ENCODE assay signal across 11 mouse cellular contexts in the genomic region with DNA sequence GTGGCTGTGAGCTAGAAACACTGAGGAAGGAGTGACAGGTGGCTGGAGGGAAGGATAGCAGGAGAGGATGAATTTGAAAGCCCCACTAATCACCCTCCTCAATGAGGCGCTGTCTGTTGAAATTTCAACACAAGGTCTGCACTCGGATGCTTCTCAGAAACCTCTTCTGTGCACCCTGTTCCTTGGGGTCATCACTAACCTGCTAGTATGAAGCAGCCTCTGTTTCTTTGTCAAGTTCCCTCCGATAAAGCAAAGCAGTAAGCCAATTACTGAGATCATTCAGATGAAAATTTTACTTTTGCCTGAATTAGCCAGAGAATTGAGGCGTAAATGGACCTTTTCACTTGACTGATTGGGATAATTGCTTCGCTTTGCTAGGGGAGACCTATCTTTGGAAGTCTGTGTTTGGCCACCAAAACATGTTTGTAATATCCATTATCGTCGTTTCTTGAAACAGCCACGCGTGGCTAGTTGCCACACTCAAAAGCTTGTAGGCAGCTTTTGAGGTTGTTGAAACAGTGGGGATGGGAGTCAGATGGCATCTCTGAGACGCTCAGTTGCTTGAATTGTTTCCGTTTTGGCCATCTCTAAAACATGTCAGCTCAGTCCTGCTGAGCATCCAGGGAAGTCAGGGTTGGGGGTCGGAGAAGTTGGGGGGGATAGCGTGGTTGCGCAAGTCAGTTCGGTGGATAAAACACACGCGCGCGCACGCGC.
A peak's percentile ranks its signal among the peaks of the same experiment; 100 is the strongest.
DNase-seq lines count a peak whose midpoint lies in the region; ATAC-seq and TF ChIP-seq lines count a peak whose summit lies in the region.
"Had no signal": no experiment of that assay in that cellular context is flagged by ENCODE, and none has a peak within 500 bp of the region (broad histone marks: within the 10 kb centered on the region; RNA-seq: fewer than 3 reads in every experiment).

No protein-coding gene starts in this region.

- 42% methylated on average over 21 of the region's 21 CpGs for WGBS in forebrain, embryonic 12.5 days
- WGBS in limb, embryonic 14.5 days, result 85% methylated on average over 21 of the region's 21 CpGs

- intact Hi-C loops in left cerebral cortex, postnatal 4 days (cut with DNase I), result loop anchor here (5.0 to 10.0 kb wide), 2 partner anchors 153 to 249 kb away; no protein-coding TSS in a partner anchor
- intact Hi-C loops in left cerebral cortex, postnatal 10 days (cut with DNase I), result loop anchor here (5.0 kb wide), 1 partner anchor 136 kb away; no protein-coding TSS in a partner anchor

- H3K27ac ChIP-seq in forebrain, embryonic 12.5 days, result peak overlapping the region; percentile 81
- 0 out of 2 replicates have a peak overlapping the region, but pooled peaks have one; percentile 20 for H3K27ac ChIP-seq in limb, embryonic 14.5 days (replicated peaks; ENCODE audit: low read depth, low read length)
- H3K27ac ChIP-seq: heart, embryonic 15.5 days had no signal

- DNase-seq in left cerebral cortex, postnatal 4 days, result peak; percentile 48
- DNase-seq in left cerebral cortex, postnatal 10 days (ENCODE audit: extremely low spot score in 1 of 2, low spot score in 2 of 2), result no peak
- DNase-seq in limb, embryonic 14.5 days (ENCODE audit: low spot score), result no peak
- DNase-seq in retina, postnatal 1 day, result peak; percentile 86
- DNase-seq in right cerebral cortex, postnatal 14 days, result no peak
- DNase-seq in urinary bladder, postnatal 10 days (ENCODE audit: low spot score), result no peak
- no peak for DNase-seq in right cerebral cortex, postnatal 36 days (ENCODE audit: low spot score in 2 of 2)
- DNase-seq: lung, adult 2 months had no signal

- peak overlapping the region; percentile 42 for H3K4me2 ChIP-seq in forebrain, embryonic 12.5 days
- no peak overlapping the region for H3K4me2 ChIP-seq in limb, embryonic 14.5 days (replicated peaks; ENCODE audit: low read depth, low read length, severe bottlenecking)
- H3K4me2 ChIP-seq: heart, embryonic 15.5 days had no signal

- no peaks in the 10 kb centered on the region for H3K9me3 ChIP-seq in forebrain, embryonic 12.5 days
- no peaks in the 10 kb centered on the region for H3K9me3 ChIP-seq in limb, embryonic 14.5 days (ENCODE audit: control insufficient read depth, low read length)
- H3K9me3 ChIP-seq: heart, embryonic 15.5 days had no signal

- no peak overlapping the region for H3K9ac ChIP-seq in forebrain, embryonic 12.5 days
- no peak overlapping the region for H3K9ac ChIP-seq in limb, embryonic 14.5 days (ENCODE audit: low read depth, low read length, severe bottlenecking)
- H3K9ac ChIP-seq: heart, embryonic 15.5 days had no signal

- ATAC-seq in forebrain, embryonic 12.5 days (ENCODE audit: low FRiP score), result peak; percentile 40
- ATAC-seq in limb, embryonic 14.5 days (ENCODE audit: low FRiP score, low read depth), result no peak; the same call in 1 of the 2 replicates

- H3K4me3 ChIP-seq in forebrain, embryonic 12.5 days (replicated peaks), result no peak overlapping the region
- H3K4me3 ChIP-seq in limb, embryonic 14.5 days (replicated peaks; ENCODE audit: low read length), result no peak overlapping the region
- H3K4me3 ChIP-seq: heart, embryonic 15.5 days had no signal

- peaks cover 28% of the 10 kb centered on the region for H3K27me3 ChIP-seq in forebrain, embryonic 12.5 days
- H3K27me3 ChIP-seq in limb, embryonic 14.5 days (ENCODE audit: control insufficient read depth, insufficient read depth, low read length), result no peaks in the 10 kb centered on the region
- H3K27me3 ChIP-seq: CH12.LX; heart, embryonic 15.5 days had no signal

- no peak for TF ChIP-seq POLR2A in limb, embryonic 14.5 days (IDR thresholded peaks at IDR 0.05; ENCODE audit: borderline replicate concordance, extremely low read depth, insufficient read depth, insufficient read length)

- peaks cover 30% of the 10 kb centered on the region for H3K4me1 ChIP-seq in forebrain, embryonic 12.5 days
- H3K4me1 ChIP-seq in limb, embryonic 14.5 days (ENCODE audit: control insufficient read depth, insufficient read depth, low read length), result 0 out of 2 replicates have a peak, but pooled peaks cover 2% of the 10 kb centered on the region
- H3K4me1 ChIP-seq: heart, embryonic 15.5 days had no signal

- H3K36me3 ChIP-seq in forebrain, embryonic 12.5 days (replicated peaks), result no peaks in the 10 kb centered on the region
- no peaks in the 10 kb centered on the region for H3K36me3 ChIP-seq in limb, embryonic 14.5 days (ENCODE audit: control insufficient read depth, insufficient read depth, low read length)
- H3K36me3 ChIP-seq: heart, embryonic 15.5 days had no signal

Comparison
In these comparisons a context has a peak if more than half of its experiments do, and no peak if none do; other contexts are left out.
1. DNase-seq: peak in left cerebral cortex, postnatal 4 days (single experiment) and retina, postnatal 1 day (single experiment); none in left cerebral cortex, postnatal 10 days (0 of 2), limb, embryonic 14.5 days (single experiment), right cerebral cortex, postnatal 14 days (single experiment), urinary bladder, postnatal 10 days (single experiment) and right cerebral cortex, postnatal 36 days (0 of 2).